Mouse (Mus musculus) thymus, postnatal 10 days (tissue): Measurements from ENCODE around the gene Prrg2.
A peak's percentile ranks its signal among the peaks of the same experiment; 100 is the strongest.
"Not testable (repeated sequence)": the region's sequence is repeated elsewhere in the genome, so short reads cannot be mapped to it uniquely, and the experiment has no call there.

Experiments
- DNase-seq, 2 experiments: peaks; one replicate each; pipeline ENCODE4 v3.0.0; 2021; ENCODE audit warnings: low spot score in 2 of 2

The Prrg2 gene

DNA sequence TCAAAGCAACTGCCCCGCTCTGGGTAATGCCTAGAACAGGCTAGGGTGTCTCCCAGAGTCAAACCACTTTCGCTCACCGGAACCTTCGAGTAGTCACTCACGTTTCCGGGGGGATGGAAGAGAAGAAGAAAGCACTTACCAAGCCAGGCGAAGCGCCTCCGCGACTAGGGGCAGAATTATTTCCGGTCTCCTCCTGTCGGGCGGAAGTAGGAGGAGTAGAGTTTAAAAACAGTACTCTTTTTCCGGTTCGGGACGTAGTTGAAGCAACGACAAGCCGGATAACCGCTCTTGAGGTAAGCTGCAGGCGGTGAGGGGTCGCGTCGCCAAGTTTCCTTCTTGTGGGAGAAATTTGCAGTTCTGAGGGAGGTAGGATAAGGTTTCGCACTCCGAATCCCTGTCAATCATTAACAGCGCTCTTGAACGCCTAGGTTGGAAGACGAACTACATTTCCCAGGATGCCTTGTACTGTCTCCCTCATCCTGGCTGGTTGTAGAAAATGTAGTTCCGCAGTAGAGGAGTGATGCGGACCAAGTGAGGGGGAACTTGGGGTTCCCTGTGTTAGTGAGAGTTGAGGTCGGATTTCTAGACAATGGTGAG lies at the start of gene Prrg2, which contains the start of gene Nosip:
Gene Prrg2, minus strand, starts transcription at position 439 of the 597 bp plus-strand sequence.
Gene Nosip, plus strand, starts transcription at position 191 of the 597 bp plus-strand sequence.
- DNase-seq: peak; percentile 90 to 93

DNA sequence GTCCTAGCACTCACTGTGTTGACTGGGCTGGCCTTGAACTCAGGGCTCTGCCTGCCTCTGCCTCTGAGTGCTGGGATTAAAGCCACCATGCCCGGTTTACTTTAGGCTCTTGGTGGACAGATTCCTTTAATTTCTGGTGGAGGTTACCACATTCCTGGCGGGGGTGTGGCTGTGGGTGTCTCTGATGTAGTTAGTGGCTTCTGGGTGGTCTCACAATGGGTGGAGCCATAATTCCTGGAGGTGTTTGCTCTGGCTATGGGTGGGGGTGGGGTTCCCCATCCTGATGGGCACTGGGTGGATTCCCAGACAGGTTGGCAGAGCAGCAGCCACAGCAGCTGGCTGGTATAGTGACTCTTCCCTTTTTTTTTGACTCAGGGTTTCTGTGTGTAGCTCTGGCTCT lies 49.5 kb upstream of the Prrg2 start:
- no peak for DNase-seq

DNA sequence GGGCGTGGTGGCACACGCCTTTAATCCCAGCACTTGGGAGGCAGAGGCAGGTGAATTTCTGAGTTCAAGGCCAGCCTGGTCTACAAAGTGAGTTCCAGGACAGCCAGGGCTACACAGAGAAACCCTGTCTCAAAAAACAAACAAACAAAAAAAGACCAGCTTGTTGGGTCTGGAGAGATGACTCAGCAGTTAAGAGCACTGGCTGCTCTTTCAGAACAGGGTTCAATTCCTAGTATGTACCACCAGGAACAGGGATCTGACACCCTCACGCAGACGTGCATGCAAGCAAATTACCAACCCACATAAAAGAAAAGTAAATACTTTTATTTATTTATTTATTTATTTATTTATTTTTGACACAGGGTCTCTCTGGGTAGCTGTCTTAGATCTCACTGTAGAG lies 47.6 kb upstream of the Prrg2 start:
- DNase-seq: not testable (repeated sequence)

DNA sequence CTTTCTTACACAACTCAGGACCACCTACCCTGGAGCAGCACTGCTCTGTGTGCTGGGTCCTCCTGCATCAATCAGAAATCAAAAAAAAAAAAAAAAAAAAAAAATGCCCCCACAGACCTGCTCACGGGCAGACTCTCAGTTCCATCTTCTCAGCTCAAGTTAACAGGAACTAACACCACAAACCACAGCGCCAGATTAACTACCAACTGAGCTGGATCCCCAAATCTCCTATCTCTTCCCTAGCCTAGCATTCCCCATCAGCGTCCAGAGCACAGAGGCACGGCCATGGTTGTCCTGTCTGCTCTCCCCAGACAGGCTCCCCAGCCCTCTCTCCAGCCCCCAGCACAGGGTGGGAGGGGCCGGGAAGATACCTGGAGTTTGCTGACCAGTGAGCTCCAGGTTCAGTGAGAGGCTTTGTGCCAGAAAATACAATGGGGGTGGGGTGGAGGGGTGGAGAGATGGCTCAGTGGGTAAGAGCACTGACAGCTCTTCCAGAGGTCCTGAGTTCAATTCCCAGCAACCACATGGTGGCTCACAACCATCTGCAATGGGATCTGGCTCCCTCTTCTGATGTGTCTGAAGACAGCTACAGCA lies 44.7 kb upstream of the Prrg2 start:
- DNase-seq: no peak

DNA sequence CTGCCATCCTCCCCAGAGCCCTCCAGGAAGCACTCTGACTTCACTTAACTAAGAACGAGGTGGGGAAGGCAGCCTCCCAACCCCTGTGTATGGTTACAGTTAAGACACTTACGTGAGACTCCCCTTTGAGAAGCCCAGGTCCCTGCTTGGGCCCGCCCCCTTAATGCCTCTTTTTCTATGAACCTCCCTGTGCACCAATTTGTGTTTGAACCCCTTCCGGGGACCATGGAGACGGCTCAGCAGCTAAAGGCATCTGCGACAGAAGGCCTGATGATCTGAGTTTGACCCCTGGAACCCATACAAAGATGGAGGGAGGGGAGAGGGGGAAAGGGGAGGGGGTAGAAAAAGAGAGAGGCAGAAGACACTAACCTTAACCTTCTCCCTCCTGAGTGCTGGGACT lies 44.0 kb upstream of the Prrg2 start:
- no peak for DNase-seq

DNA sequence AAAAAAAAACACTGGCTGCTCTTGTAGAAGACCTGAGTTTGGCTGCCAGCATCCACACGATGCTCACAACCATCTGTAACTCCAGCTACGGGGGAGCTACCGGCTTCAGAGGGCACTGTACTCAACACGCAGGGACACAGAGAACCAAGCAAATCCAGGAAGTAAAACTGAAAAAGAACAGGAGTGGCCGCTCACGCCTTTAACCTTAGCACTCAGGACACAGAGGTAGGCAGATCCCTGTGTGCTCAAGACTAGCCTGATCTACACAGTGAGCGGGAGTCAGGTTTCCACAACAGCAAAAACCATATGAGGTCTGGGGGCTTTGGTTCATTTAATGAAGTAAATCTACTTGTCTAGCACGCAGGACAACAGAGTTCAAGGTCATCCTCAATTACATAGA lies 43.0 kb upstream of the Prrg2 start:
- no peak for DNase-seq

DNA sequence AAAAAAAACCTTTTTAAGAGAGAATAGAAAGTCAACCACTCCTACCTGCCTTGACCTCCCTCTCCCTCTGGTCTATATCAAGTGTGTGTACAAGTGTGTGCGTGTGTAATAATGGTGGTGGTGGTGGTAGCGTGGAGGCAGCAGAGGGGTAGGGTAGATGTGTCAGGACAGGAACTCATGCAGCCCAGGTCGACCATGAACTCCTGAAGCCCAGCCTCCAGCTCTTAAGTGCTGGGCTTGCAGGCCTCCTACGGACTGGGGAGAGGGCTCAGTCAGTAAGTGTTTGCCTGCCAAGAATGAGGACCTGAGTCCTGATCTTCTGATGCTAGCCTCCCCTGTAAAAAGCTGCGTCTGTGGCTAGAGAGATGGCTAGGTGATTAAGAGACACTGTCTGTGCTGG lies 42.5 kb upstream of the Prrg2 start:
- no peak for DNase-seq

DNA sequence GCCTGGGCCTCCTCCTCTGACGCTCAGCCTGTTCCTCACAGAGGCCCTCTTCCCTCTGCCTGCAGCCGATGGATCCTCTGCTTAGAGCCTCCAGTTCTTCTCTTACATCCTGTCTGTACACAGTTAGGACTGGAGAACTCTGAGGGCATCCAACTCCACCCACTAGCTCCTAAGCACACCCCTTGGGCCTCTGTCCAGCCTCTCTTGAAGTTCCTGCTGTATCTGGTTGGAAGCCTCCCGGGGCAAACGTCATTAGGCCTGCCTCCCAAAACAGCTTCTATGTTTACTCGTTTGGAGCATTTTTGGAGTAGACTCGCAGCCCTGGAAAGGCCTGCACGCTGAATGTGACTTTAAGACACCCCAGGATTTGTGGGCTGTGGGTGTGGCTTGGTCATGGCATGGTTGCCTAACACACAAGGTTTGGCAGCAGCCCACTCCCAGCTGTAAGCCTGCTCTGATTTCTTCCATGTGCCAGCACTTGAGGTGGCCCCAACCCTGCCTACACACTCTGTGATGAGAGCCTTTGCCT lies 41.2 kb upstream of the Prrg2 start, which contains the start of gene Fcgrt:
Gene Fcgrt, minus strand, starts transcription at position 200 of the 529 bp plus-strand sequence.
- no peak for DNase-seq

DNA sequence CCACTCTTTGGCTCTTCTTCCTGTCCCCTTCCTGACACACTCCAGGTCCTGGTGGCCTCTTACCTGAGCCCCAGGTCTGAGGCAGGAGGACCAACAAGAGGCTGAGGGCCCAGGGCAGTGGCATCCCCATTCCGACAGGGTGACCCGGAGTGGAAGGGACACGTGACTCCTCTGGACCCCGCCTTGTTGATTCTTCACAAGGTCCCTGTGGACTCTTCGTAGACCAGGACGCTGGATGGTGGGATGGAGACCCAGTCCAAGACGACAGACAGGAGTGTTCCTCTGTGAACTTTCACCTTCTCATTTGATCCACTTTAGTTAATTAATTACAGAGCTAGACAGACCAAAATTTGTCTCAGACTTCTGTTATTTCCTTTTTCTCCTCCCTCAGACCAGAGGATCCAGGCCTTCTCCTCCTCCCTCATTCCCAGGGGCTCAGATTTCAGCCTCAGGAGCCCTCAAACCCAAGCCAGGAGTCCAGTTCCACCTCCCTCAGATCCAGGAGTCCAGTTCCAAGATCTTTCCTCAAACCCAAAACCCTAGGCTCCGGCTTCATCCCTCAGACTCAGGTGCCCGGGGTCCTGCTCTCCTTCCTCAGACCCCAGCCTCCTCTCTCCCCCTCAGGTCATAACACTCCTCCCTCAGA lies 40.6 kb upstream of the Prrg2 start:
- DNase-seq: no peak

DNA sequence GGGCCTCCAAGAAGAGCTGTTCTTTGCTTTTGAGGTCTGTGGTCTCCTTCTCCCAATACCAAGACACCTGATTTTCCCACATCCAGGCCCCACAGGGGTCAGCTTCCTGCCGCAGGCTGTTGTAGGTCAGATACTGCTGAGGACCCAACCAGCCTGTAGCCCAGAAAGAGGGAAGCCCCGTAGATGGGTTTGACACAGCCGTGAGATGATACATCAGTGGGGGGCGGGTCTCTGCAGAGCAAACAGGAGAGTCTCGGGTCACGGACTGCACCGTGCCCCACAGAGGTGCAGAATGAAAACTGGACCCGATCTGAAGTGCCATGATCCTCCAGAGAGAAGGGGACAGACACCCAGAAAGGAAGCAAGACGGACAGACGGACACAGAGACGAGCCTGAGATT lies 40.0 kb upstream of the Prrg2 start:
- DNase-seq: no peak

DNA sequence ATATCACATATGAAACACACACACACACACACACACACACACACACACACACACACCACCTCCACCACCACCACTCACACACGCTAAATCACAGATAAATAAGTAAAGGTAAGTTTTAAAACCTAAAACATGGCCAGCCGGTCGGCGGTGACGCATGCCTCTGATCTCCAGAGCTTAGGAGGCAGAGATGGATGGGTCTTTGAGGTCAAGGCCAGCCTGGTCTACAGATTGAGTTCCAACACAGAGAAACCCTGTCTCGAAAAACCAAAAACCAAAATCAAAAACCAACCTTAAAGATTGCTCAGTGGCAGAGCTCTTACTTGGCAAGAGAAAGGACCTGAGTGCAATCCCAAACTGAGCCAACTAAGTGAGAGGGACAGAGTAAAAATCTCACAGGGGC lies 37.6 kb upstream of the Prrg2 start:
- DNase-seq: no peak

DNA sequence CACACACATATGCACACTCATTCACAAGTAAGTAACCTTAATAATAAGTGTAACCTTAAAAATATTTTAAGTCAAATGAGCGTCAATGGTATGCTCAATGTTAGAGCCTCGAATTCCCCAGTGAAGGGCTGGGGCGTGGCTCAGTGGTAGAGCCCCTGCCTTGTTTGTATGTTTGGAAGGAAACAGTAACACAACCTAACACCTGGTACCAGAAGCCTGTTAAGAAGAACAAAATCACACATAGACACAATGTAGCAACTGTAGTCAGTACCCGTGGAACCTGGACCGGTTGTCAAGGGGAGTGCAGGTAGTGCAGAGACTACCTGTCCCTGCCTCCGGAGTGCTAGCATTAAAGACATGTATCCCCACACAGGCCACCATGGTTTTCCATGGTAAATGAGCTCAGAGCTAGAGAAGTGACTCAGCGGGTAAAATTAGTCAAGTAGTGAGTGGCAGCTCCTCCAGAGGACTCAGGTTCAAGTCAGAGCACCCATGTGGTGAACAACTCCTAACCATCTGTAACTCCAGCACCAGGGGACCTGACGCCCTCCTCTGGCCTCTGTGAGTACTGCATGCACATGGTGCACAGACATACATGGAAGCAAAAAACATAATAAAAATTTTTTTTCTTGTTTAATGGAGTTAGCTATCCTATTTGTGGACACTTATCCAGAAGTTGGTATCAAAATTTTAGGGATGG lies 36.2 kb upstream of the Prrg2 start:
- no peak for DNase-seq

DNA sequence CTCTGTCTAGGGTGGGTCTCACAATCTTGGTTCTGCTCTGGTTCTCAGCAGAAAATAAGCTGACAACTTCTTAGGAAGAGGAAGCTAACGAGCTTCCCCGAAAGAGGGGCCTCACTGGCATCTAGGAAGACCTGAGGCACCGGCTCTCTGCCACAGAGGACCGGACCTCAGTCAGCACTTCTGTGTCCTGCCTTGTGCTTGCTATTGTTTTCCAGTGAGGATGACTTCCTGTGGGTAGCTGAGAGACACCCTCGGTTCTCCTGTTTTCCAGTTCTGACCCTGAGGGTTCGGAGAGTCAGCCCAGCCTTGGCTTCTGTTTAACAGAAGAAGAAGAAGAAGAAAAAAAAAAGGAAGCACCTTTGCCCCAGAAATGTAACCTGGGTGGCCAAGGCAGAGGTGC lies 35.0 kb upstream of the Prrg2 start:
- no peak for DNase-seq

DNA sequence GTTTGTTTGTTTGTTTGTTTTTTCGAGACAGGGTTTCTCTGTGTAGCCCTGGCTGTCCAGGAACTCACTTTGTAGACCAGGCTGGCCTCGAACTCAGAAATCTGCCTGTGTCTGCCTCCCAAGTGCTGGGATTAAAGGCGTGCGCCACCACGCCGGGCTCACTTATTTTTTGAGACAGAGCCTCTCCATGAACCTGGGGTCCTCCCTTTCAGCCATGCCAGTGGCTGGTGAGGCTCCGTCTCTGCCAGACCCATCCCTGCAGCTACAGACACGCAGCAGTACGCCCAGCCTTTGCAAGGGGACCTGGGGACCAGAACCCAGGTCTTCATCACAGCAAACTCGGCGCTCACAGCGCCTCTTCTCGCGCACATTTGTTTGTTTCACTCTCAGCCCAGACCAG lies 33.5 kb upstream of the Prrg2 start:
- DNase-seq: not testable (repeated sequence)

DNA sequence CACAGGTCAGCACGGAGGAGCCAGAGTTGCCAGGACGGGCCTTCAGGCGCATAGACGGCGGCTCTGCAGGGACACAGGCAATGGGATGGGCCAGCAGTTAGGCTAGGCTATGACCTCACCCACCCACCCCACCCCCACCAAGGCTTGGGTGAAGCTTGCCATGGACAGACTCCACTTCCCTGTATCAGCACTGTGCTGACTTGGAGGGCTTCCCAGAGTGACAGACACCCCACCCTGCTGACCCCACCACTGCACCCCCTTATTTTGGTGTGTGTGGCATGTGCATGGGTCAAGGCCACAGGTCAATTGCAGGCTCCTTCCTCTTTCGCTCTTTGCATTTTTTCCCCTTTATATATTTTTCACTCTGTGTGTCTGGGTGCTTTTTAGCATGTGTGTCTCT lies 32.9 kb upstream of the Prrg2 start:
- no peak for DNase-seq

DNA sequence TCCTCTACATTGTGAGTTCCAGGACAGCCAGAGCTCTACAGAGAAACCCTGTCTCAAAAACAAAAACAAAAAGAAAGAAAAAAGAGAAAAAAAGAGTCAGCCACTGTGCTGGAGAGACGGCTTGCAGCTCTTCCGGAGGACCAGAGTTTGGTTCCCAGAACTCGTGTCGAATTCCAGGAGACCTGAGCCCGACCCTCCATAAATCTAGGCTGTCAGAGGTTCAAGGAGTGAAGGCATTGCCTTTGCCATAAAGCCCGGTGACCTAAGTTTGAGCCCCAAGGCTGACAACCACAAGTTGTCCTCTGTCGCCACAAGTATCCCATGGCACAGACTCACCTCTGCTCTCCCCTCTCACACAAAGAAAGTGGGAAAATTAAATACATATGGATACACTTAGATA lies 31.6 kb upstream of the Prrg2 start:
- DNase-seq: no peak

DNA sequence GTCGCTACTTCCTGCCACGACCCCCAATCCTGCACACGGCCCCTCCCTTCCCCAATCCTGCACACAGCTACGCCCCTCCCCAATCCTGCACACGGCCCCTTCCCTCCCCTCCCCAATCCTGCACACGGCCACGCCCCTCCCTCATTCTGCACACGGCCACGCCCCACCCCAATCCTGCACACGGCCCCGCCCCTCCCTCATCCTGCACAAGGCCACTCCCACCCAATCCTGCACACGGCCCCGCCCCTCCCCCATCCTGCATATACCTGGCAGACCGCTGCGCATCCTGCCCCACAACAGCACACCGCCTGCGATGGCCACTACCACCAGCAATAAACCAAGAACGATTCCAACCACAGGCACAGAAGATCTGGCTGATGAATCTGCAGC lies 31.0 kb upstream of the Prrg2 start:
- no peak for DNase-seq

DNA sequence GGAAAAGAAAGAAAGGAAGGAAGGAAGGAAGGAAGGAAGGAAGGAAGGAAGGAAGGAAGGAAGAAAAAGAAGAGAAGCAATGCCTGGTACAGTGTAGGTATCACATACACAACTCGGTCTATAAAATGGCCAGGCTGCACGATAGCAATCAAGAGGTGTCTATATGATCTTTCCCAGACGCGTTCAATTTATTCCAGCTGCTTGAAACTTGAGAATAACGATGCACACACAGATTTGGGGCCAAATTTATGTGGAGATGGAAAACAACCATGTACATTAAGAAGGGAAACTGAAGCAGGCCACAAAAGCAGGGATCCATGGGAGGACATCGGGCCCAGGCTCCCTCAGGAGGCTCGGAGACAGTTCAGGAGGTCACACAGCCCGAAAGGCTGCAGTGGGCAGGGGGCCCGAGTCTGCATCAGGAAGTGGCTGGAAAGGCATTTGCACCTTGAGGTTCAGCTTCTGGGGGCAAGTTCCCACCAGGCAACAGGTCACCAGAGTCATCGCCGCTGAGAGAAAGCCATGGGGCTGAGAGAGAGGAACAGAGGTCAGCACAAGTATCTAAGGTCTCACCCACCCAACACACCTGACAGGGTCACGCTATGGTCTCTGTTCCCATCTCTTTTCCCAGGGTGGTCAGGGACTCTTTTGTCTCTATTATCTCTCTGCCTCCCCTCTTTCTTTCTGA lies 30.5 kb upstream of the Prrg2 start:
- no peak for DNase-seq

DNA sequence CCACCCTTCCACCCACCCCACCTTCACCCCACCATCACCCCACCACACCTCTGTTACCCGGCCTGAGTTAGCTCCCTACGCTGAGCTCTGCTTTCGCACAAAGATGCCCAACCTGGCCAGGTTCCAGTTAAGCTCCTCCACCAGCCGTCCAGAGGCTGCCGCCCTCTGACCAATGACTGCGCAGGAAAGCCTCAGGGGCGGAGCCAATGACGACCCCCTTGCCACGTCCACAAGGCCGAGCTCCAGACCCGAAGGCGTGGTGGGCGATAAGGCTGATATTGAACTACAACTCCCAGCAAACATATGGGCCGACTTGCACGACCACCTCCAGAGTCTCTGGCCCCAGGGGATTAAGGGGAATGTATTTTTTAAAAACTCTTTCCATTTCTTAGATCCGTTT lies 29.6 kb upstream of the Prrg2 start, which contains the start of gene Rcn3:
Gene Rcn3, minus strand, starts transcription at position 174 of the 400 bp plus-strand sequence.
- DNase-seq: no peak

DNA sequence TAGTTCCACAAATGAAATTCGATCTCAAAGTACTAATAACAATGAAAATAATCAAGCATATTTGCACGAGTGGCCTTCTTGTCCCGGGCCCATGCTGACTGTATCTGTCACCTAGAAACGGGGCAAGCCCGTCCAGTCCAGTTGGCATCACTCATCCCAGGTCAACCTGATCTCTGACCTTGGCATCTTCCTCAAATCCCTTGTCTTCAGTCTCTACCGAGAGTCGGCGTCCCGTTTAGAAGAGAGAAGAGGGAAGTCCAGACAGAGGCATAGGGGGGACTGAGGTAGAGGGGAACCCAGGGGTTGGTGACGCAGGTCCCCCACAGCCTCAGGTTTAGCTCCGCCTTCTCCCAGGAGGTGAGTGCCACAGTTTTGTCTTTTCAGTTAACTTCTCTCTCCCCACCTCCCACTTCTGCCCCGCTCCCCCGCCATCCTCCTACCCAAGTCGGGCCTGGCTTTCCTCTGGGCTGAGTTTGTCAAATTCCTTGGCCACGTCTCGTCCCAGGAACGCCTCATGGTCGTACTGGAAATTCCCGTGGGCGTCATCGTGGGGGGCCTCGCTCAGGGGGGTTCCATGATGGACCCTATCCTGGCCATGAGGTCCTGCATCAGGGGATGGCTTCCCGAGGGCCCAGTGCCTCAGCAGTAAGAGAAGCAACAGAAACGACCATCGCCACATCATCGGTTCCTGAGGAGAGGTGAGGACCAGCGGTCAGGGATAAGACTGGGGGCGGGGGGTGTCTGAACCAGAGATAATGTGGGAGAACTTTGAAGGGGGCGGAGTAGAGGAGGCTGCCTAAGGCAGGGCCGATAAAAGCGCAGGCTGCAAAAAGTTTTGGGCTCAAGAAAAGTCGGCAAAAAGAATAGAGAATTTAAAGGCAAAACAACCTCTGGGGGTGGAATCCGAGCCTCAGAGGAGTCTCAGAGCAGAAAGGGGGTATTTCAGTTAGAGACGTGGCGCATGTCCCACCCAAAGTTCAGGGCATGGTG lies 28.8 kb upstream of the Prrg2 start:
- no peak for DNase-seq
